Mouse (Mus musculus) CH12.LX (cell line): Measurements from ENCODE around the gene Gm49387. TPM values are rescaled to one million over a fixed set of nuclear protein-coding genes. Genes with fewer than 3 reads are reported as not detected.

Source experiments
- DNase-seq: peaks from one replicate; pipeline ENCODE4 v3.0.0-alpha.2; 2013; ENCODE audit errors: extremely low read depth
- H3K27ac ChIP-seq: 2 replicates; pipeline ENCODE4 v1.5.1; 2012; ENCODE audit warnings: low read depth, mild to moderate bottlenecking, control low read depth, moderate library complexity; ENCODE audit not compliant: insufficient read depth
- H3K27me3 ChIP-seq: replicated peaks from 2 replicates; pipeline ENCODE3; 2012; ENCODE audit warnings: inconsistent platforms
- H3K36me3 ChIP-seq, 2 experiments: replicated peaks in 1 of 2; 2 replicates each; pipeline versions ENCODE3 to v1.6.1; 2012; ENCODE audit warnings: inconsistent platforms in 1 of 2, low read length in 1 of 2, mild to moderate bottlenecking in 1 of 2, mixed read lengths in 1 of 2, moderate library complexity in 1 of 2; ENCODE audit not compliant: control insufficient read depth in 1 of 2, insufficient read depth in 1 of 2
- H3K4me1 ChIP-seq, 2 experiments: 2 replicates each; pipeline ENCODE4 v1.6.1; 2012; ENCODE audit warnings: inconsistent platforms in 1 of 2, moderate library complexity in 1 of 2; ENCODE audit not compliant: insufficient read depth in 2 of 2, control insufficient read depth in 1 of 2
- H3K4me2 ChIP-seq: 2 replicates; pipeline ENCODE4 v1.6.1; 2012; ENCODE audit warnings: low read depth, mild to moderate bottlenecking, control low read depth; ENCODE audit not compliant: poor library complexity, insufficient read depth, severe bottlenecking
- H3K4me3 ChIP-seq, 3 experiments: fragments of 150-350 bp in 1 of 3; sonication (generic) in 1 of 3; replicated peaks in 1 of 3; 2 replicates each; pipeline versions ENCODE3 to v1.5.1; 2011 to 2012; ENCODE audit warnings: low read depth in 2 of 3, low read length in 2 of 3, mild to moderate bottlenecking in 2 of 3, moderate library complexity in 2 of 3, control low read depth in 1 of 3, improper control_type of control experiment in 1 of 3, inconsistent platforms in 1 of 3, mixed read lengths in 1 of 3; ENCODE audit not compliant: poor library complexity in 1 of 3
- H3K79me2 ChIP-seq: replicated peaks from 2 replicates; pipeline ENCODE4 v1.6.1; 2012; ENCODE audit warnings: mild to moderate bottlenecking, moderate library complexity; ENCODE audit not compliant: control insufficient read depth, poor library complexity, insufficient read depth, severe bottlenecking; ENCODE audit errors: extremely low read depth
- H3K9ac ChIP-seq: 2 replicates; pipeline ENCODE4 v1.6.1; 2012; ENCODE audit warnings: low read depth, mild to moderate bottlenecking, control low read depth, moderate library complexity; ENCODE audit not compliant: insufficient read depth
- H3K9me3 ChIP-seq: replicated peaks from 2 replicates; pipeline ENCODE3; 2012; ENCODE audit warnings: low read length, inconsistent platforms, mixed read lengths
- CHD1 ChIP-seq: IDR thresholded peaks from 2 replicates; pipeline ENCODE4 v1.6.1; 2012; ENCODE audit warnings: low read depth, low read length, improper control_type of control experiment, inconsistent platforms
- CHD2 ChIP-seq: IDR thresholded peaks from 2 replicates; pipeline ENCODE4 v1.6.1; 2011; ENCODE audit warnings: low read length, improper control_type of control experiment
- GABPA ChIP-seq: IDR thresholded peaks from 2 replicates; pipeline ENCODE4 v1.6.1; 2012; ENCODE audit warnings: low read depth, low read length, improper control_type of control experiment, inconsistent platforms; ENCODE audit not compliant: insufficient replicate concordance
- HCFC1 ChIP-seq: IDR thresholded peaks from 2 replicates; pipeline ENCODE4 v1.6.1; 2012; ENCODE audit warnings: low read depth, mild to moderate bottlenecking, inconsistent platforms, low read length, improper control_type of control experiment
- JUN ChIP-seq: IDR thresholded peaks from 2 replicates; pipeline ENCODE4 v1.6.1; 2011; ENCODE audit warnings: low read depth, mild to moderate bottlenecking, low read length, improper control_type of control experiment, moderate library complexity; ENCODE audit not compliant: insufficient read depth
- JUND ChIP-seq: conservative IDR thresholded peaks from 2 replicates; pipeline ENCODE4 v1.6.1; 2011; ENCODE audit warnings: low read depth, low read length, improper control_type of control experiment
- KAT2A ChIP-seq: IDR thresholded peaks from 2 replicates; pipeline ENCODE4 v1.6.1; 2012; ENCODE audit warnings: low read length, improper control_type of control experiment, inconsistent platforms; ENCODE audit not compliant: insufficient replicate concordance
- MAFK ChIP-seq: IDR thresholded peaks from 2 replicates; pipeline ENCODE4 v1.6.1; 2011; ENCODE audit warnings: low read length, improper control_type of control experiment; ENCODE audit not compliant: insufficient replicate concordance
- MXI1 ChIP-seq: IDR thresholded peaks from 2 replicates; pipeline ENCODE4 v1.6.1; 2011; ENCODE audit warnings: mild to moderate bottlenecking, low read depth, low read length, improper control_type of control experiment
- NRF1 ChIP-seq: IDR thresholded peaks from 2 replicates; pipeline ENCODE4 v1.6.1; 2014; ENCODE audit warnings: low read depth, mild to moderate bottlenecking, inconsistent platforms, low read length, improper control_type of control experiment, moderate library complexity
- POLR2A ChIP-seq: IDR thresholded peaks from 2 replicates; pipeline ENCODE4 v1.6.1; 2011; ENCODE audit warnings: low read depth, mild to moderate bottlenecking, improper control_type of control experiment, low read length
- POLR2AphosphoS2 ChIP-seq: IDR thresholded peaks from 2 replicates; pipeline ENCODE4 v1.6.1; 2011; ENCODE audit warnings: low read depth, low read length, improper control_type of control experiment
- RCOR1 ChIP-seq: conservative IDR thresholded peaks from 2 replicates; pipeline ENCODE4 v1.6.1; 2012; ENCODE audit warnings: low read depth, mild to moderate bottlenecking, inconsistent platforms, low read length, improper control_type of control experiment
- SIN3A ChIP-seq: IDR thresholded peaks from 2 replicates; pipeline ENCODE4 v1.6.1; 2012; ENCODE audit warnings: low read length, improper control_type of control experiment, inconsistent platforms
- SMC3 ChIP-seq: IDR thresholded peaks from 2 replicates; pipeline ENCODE4 v1.6.1; 2011; ENCODE audit warnings: low read depth, low read length, improper control_type of control experiment
- USF1 ChIP-seq: IDR thresholded peaks from 2 replicates; pipeline ENCODE4 v1.6.1; 2014; ENCODE audit warnings: low read depth, mild to moderate bottlenecking, inconsistent platforms, low read length, improper control_type of control experiment
- ZC3H11A ChIP-seq: IDR thresholded peaks from 2 replicates; pipeline ENCODE4 v1.6.1; 2012; ENCODE audit warnings: low read depth, mild to moderate bottlenecking, inconsistent platforms, low read length, improper control_type of control experiment
- ZMIZ1 ChIP-seq: IDR thresholded peaks from 2 replicates; pipeline ENCODE4 v1.6.1; 2012; ENCODE audit warnings: low read depth, mild to moderate bottlenecking, inconsistent platforms, low read length, improper control_type of control experiment
- dilution Hi-C: fragments of 300-500 bp; cut with MboI; formaldehyde crosslinking; loops from 2 replicates; pipeline ENCODE4 v1.14.3; 2020; ENCODE audit warnings: low sequenced_read_pairs; ENCODE audit not compliant: extremely low pct_unique_long_range_greater_than_20kb, extremely low pct_ligation_motif_present
- in situ Hi-C: fragments of 300-500 bp; cut with MboI; formaldehyde crosslinking; loops from 3 replicates; pipeline ENCODE4 v1.14.3; 2019; ENCODE audit warnings: low sequenced_read_pairs, low pct_ligation_motif_present, low pct_unique_long_range_greater_than_20kb, mixed read lengths
- polyA plus RNA-seq: library from polyadenylated mRNA; unstranded; fragments of >175 nt; gene quantifications from 2 replicates; pipeline ENCODE4 v1.2.1, GENCODE M21; 2012; ENCODE audit warnings: low read depth; ENCODE audit not compliant: insufficient read length
- total RNA-seq, 2 experiments: library from RNA; depleted of rRNA; stranded (reverse); fragments of 300-350 nt in 1 of 2; fragments of >200 nt in 1 of 2; gene quantifications; 2 replicates each; pipeline ENCODE4 v1.2.3; 2012 to 2014

Gene Gm49387
- total and polyA plus RNA-seq, 3 experiments: 0.71 TPM; not detected in 2

- Histone ChIP-seq H3K9me3 (no peaks in the 10 kb centered on the region), H3K4me3 (no peak overlapping the region), H3K36me3 (peaks cover 4 to 38% of the 10 kb centered on the region in 2 experiments), H3K9ac (no peak overlapping the region), H3K4me2 (no peak overlapping the region), H3K27me3 (no peaks in the 10 kb centered on the region), H3K4me1 (peaks cover 4 to 5% of the 10 kb centered on the region in 2 experiments; a peak in 1 of 4 replicates), H3K79me2 (no peaks in the 10 kb centered on the region), H3K27ac (no peak overlapping the region)
- TF ChIP-seq JUND (no peak), NRF1 (no peak), KAT2A (no peak), MAFK (no peak), RCOR1 (no peak), SMC3 (no peak), POLR2A (no peak), USF1 (no peak), CHD1 (no peak), CHD2 (no peak), HCFC1 (no peak), ZC3H11A (no peak), POLR2AphosphoS2 (no peak), SIN3A (no peak)
- in situ Hi-C loops (no loop called here), dilution Hi-C loops (no loop called here)
- no peak for DNase-seq
Observed at GRCm38 (mm10) chr14:31620591-31621223, 20.0 kb downstream of the Gm49387 start.

GRCm38 (mm10) chr14:31617997-31618396 lies 22.7 kb downstream of the Gm49387 start:
- H3K27me3 ChIP-seq: no peaks in the 10 kb centered on the region
- H3K4me2 ChIP-seq: no peak overlapping the region
- TF ChIP-seq GABPA (no peak), USF1 (no peak), JUN (no peak), SIN3A (no peak), HCFC1 (no peak), MXI1 (no peak), POLR2AphosphoS2 (no peak), ZMIZ1 (no peak)
- H3K79me2 ChIP-seq: no peaks in the 10 kb centered on the region
- peaks cover 4% of the 10 kb centered on the region in 2 experiments; a peak in 1 of 4 replicates for H3K4me1 ChIP-seq
- in situ Hi-C loops: no loop called here
- H3K9me3 ChIP-seq: no peaks in the 10 kb centered on the region
- no peak overlapping the region for H3K4me3 ChIP-seq
- dilution Hi-C loops: no loop called here
- H3K36me3 ChIP-seq: peaks cover 4 to 49% of the 10 kb centered on the region in 2 experiments
- no peak for DNase-seq
- no peak overlapping the region for H3K9ac ChIP-seq
- no peak overlapping the region for H3K27ac ChIP-seq
